Mouse (Mus musculus) kidney, postnatal 25 days (tissue): ENCODE data around the gene Pdzd2.
A peak's percentile ranks its signal among the peaks of the same experiment; 100 is the strongest.

Source experiments
- DNase-seq, 2 experiments: peaks; one replicate each; pipeline ENCODE4 v3.0.0; 2021; ENCODE audit warnings: mixed read lengths in 2 of 2

Pdzd2 gene

DNA sequence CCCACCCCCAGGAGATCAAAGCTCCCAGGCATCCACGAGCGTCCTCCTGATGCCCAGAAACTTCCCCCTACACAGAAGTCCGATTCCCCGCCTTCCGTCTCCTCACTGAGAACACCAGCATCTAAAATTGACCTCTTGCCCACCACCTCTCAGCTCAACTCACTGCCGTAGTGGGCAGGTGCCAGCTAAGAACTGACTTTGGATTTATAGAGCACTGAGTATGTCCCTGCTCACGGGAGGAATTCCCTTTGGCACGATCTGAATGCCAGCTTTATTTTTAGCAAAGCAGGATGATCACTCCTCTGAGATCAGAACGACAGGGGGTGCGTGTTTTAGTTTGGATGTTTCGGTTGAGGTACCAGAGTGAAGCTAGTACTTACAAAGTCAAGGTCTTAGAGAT is 7.1 kb downstream of the Pdzd2 start:
- DNase-seq: no peak

DNA sequence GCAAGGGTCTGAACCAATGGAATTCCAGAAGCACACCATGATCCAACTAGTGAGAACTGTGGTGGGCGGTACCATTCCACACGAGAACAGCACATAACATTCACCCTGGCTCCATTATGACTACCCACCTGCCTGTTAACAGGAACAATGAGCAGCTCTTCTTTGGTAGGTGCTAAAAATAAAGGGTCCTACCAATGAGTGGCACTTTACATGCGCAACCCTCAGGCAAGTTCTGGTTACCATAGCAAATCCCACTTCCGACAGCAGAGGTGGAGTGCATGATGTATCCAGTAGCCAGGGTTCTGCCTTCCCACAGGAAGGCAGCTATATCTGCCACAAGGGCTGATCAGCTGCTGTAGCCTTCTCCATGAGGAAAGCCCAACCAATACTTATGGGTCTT is 11.3 kb downstream of the Pdzd2 start:
- no peak for DNase-seq

DNA sequence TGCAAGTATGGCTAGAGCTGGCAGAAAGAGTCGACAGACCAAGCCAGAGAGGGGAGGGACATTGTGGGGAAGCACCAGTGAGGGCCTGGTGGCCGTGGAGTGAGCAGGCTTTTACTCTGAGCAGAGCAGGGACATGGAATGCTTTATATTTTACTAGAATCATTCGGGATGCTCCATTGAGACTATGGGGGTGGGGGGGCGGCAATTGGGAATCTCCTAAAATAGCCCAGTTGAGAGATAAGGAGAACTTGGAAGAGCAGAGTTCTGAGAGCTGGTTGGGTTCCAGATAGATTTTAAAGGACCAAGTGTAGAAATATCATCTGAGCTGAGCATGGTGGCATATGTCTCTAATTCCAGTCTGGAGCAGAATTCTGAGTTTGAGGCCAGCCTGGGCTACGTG is 14.5 kb downstream of the Pdzd2 start:
- DNase-seq: no peak

DNA sequence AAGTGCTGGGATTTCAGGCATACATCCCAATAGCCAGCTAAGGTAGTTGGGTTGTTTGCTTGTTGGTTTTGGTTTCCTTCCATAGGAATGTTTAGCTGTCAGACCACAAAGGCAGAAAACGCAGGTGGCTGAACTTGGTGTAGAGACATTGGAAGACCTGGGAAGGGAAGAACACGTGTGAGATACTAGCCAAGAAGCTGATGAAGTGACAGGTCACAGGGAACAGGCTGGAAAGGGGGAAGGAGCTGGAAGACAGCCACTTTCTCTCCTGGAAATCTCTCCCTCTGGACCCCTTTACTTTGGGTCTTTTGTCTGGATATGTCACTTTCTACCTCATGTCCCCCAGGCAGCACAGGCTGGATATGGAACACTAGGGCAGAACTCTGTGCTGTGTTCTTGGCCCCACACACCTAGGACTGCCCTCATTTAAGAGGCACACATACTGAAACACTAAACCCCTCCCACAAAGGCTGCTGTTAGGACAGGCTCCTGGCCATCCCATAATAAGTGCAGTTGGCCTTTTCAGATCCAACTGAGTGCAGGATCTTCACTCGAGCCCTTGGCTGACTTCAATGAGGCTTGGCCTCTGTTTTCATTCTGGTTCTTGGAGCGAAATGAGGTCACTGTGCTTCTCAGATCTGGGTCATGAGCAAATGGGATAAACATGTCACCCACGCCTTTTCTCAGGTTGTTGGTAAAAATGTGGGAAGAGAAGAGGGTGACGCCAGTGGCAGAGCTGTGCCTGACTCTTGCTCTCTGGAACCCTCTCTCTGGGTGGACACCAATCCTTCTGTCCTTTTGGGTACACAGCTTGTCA is 17.8 kb downstream of the Pdzd2 start:
- no peak for DNase-seq

DNA sequence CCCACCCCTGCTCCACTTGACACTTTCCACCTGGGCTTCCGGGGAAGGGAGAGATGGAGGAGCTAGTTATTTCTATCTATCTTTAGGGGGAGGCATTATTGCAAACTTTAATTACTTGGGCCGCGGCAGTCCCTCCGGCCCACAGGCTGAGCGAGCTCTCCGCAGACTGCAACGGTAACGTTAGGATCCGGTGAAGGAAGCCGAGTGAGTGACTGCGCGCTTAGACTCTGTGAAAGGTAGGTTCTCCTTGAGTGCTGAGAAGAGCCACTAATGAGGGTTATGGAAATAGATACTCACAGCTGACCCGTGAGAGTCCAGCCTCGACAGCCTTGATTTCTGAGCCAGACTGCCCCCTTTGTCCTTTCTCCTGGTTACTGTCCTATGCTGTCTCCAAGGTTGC is 20.9 kb downstream of the Pdzd2 start:
- DNase-seq: no peak

DNA sequence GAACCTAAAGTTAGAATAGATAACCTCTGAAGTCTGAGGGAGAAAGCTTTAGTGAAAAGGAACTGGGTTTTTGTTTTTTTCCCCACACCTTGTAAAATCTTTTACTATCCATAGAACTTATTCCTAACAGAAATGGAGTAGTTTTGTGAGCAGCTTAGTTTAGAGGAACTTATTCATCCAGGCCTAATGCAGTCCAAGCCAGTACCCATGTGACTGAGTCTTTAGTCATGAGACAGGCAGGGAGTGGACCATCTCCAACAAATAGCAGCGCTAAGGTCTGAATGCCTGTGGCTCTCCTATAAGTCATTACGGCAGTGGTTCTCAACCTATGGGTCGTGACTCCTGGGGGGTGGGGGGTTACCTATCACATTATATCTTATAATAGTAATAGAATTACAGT is 22.3 kb downstream of the Pdzd2 start:
- no peak for DNase-seq

DNA sequence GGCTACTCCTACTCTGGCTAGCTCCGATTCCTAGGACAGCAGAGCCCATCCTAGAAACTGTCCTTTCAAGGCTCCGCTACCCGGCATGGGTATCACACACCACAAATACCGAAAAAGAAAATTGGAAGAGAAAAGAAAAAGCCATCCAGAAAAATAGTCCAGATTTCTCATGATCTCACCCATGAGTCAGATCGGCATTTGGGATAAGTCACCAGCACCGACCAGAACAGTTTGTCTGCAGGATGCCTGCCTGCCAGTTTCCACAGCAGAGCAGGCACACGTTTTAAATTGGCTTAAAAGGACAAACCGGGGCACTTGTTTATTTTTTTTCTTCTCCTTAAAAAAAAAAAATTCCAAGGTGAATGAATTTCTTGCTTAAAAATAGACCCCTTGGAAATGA is 22.8 kb downstream of the Pdzd2 start:
- DNase-seq: no peak

DNA sequence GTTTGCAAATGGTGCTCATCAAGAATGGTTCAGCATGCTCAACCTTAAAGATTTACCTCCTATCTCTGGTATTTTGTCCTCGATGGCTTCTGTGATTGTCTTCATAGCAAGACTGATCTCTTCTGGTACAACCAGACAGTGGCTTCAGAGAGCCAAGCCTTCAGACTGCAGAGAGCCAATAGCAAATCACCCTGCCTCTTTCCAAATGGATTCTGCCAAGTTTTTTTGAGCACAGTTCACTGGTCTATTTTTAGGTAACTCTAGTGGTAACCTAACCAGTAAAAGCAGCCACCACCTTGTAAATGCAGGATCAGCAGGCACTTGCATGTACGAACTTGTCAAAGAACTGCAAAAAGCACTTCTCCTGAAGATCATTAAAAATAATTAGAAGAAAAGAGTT is 25.4 kb downstream of the Pdzd2 start:
- no peak for DNase-seq

DNA sequence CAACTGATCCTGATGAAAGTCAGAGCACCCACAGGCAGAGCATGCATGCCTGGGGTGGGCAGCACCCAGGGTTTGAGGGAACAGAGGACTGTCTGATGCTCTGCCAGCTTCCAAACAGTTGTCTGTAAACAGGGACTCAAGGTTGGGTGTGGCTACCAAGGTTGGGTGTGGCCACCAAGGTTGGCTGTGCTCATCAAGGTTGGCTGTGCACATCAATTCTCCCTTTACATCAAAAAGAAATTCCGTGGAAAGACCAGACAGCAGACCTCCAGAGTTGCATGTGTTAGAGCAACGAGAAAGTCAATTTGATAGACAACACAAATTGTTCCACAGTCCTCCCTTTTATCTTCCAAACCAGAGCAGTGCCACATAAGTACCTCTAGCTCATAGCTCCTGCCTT is 26.5 kb downstream of the Pdzd2 start:
- no peak for DNase-seq

DNA sequence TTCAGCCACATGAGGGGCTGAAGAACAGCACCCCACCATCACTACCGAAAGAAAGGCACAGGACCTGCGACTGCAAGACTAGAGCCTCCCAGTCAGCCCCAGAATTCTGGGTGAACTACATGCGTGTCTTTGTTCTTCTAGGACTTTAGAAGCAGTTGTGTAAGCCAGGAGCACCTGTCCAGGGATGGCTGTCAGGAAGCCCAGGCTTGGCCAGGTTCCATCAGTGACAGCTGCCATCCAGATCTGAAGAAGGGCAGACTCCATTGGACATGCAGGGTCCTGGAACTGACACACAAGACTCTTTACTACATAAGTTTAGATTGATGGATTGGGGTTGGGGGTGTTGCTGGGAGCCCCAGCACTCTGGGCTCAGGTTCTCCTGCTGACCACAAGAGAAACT is 29.7 kb downstream of the Pdzd2 start:
- DNase-seq: no peak

DNA sequence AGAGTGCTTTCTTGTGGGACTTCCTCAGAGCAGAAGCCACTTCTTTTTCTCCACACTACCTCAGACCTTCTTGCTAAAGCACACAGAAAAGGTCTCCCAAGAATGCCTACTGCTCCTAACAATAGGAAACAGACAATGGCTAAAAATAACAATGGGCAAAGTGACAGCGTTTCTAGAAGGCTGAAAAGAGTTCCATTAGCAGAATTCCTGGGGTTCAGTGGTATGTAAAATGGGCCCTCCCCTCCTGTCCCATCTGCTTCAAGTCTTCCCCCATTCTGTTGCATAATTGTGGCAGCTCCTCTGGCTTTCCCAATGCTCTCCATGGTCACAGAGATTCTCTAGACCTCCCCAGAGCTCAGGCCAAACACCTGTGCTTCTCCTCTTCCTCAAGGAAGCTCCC is 31.4 kb downstream of the Pdzd2 start:
- no peak for DNase-seq

DNA sequence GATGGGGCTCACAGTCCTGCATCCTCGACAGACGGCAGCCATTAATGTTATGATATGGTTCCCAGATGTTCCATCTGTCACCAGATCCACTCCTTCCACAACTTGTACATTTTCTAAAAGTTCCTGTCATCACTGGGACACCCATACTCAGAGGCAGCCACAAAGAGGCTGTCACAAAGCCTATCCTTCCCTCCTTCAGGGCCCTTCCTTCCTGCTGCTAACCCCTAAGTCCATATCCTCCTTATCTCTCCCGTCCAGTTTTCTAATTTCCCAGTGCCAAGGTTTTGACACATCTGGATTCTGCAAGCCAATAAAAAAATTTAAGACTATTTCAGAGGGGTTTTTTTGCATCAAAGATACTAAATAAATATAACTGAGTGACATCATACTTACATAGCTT is 32.8 kb downstream of the Pdzd2 start:
- no peak for DNase-seq

DNA sequence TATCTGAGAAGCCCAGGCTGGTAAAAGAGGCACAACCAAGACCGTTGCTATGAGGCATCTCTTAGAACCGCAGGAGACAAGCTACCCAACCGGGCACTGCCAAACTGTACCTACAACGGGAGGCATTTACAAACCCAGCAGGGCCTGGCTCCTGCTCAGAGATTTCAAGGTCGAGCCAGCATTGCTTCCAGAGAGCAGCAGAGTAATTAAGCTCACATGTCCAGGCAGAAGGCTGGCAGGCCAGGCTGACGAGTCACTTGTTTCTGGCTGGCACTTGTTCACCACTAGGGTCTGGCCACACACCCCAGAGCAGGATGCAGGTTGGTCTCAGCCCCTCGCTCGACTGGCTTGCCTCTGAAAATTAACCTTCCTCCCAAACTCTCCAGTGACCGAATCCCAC is 39.4 kb downstream of the Pdzd2 start:
- peak in 1 of 2 experiments; percentile 43 for DNase-seq

DNA sequence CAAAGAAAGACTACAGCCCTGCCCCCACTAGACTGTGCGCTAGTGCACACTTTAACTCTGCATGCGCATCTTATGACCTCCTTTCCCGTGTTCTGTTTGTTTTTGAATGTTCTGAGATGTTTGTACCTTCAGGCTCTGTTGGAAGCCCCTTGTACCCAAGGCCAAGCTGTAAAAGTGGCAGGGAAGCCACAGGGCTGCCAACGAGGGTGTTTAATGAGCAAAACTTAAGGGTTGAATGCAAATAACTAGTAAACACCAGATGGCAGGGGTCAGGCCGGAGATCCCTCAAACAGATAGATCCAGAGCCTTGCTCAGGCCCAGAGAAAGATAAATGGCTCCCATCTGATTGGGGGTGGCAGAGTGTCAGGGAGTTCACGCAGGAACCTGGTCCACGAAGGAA is 42.0 kb downstream of the Pdzd2 start:
- no peak for DNase-seq

DNA sequence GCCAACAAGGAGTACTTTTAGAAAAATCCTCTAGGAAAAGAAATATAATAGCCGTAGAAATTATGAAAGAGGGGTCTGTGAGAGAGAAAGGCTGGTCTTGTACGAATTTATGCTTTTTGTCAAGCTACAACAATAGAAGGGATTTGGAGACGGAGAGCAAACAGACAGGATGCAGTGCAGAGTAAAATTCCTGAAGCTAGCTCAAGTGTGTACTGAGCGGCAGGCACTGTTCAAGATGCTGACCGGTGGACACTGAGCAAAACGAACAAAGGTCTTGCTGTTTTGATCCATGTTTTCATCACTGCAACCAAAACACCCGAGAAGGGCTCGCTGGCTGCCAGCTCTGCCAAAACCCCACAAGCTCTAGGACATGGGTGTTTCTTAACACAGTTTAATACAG is 42.8 kb downstream of the Pdzd2 start:
- DNase-seq: peak in 1 of 2 experiments; percentile 8

DNA sequence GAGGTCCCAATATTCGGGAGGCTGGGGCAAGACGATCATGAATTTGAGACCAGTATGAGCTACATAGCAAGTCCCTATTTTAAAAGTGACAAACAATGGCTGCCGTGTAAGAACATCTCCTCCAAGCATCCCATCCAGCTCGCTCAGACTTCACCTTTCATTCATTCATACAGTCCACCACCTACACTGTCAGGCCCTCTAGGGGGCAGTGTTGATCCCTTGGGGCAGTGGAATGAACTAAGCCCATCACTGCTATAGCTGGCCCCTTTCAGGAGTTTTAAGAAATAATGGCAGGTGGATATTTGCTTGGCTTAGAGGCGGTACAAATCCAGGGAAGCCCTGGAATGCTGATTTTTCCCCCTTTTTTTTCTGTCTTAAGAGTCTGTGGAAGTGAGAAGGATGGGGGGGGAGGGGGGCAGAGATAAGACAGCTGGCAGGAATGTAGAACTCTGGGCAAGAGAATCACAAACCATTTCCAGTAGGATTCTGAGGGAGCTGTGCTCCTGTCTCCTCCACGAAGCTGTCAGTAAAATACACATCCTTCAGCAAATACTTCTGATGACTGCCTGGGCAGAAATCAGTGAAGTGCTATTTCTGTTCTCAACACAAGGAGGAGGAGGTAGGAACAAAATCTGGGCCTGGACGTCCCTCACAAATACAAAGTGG is 49.9 kb downstream of the Pdzd2 start:
- DNase-seq: no peak

DNA sequence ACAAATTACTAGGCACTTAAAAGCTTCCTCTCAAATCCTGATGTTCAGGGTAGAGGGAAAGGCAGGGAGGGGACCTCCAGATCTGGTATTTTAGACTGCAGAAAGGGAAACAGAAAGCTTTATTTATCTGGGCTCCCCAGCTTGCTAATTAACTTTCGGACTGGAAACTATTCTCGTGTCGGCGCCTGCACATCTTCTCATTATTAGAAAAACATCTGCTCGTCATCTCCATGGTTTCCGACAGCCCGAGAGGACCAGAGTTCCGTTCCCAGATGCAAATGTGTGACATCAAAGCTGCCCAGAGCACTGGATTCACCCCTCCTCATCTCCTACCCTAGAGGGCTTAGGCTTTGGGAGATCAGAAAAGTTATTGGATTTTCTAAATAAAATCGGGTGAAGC is 57.2 kb downstream of the Pdzd2 start:
- no peak for DNase-seq

DNA sequence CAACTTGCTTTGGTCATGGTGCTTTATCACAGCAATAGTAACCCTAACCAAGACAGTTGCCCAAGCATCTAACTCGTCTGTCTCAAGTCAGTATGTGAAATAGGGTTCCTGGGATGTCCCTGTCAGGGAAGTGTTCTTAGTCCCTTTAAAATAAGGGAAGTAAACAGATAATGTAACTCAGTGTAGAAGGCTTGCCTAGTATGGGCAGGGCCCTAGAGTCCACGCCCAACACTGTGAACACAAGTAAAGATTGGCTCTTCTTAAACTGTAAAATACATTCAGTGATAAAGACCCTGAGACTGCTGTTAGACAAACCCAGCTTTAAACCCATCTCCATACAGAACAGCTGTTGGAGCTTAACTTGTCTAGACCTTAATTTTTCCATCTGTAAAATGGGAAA is 57.8 kb downstream of the Pdzd2 start:
- no peak for DNase-seq

DNA sequence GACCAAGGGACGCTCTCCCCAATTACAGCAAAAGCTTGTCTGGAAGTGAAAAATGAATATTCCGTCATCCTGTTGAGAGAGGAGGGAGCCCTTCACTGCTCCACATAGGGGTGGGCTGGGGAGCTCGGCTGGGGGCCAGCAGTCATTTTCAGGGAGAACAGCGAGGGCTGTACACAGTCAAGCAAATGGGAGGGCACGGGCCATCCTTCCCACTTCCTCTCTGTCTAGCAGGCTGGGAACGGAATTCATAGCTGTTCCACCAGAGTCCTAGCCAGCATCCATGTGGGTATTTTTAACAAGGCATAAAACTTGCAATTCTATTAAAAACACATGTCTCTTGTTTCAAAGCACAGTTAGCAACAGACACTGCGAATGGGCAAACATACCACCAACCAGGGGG is 59.0 kb downstream of the Pdzd2 start:
- peak; percentile 40 to 67 for DNase-seq

DNA sequence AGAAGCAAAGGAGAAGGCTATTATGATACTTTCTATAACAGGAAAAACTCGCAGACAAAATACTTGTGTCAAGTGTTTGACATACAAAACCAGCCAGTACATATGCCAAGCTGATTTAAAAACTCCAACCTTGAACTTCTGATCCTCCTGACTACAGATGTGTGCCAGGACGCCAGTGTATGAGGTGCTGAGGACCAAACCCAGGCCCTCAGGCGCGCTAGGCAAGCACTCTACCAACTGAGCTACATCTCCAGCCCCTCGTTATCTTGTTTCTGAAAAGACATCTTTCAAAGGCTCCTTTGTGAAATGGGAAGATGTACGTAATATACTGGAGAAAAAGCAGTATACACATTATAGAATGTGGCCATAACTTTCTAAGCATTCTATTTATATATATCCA is 59.7 kb downstream of the Pdzd2 start:
- DNase-seq: no peak

DNA sequence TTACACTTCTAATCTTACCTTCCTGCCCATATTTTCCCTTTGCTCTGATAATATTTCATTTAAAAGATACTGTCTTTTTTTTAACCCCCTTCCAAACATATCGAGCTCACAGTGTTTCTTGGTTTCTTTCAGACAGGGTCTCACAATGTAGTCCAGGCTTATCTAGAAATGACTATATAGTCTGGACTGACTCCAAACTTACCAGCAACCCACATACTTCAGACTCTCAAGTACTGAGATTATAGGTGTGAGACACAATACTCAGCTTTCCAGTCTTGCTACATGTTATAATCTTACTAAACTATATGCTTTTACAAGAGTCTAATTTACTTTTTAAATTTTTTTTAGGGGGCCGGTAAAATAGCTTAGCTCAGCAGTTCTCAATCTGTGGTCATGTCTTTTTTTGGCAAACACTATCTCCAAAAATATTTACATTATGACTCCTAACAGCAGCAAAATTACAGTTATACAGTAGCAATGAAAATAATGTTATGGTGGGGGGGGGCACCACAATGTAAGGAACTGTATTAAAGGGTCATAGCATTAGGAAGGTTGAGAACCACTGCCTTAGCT is 61.1 kb downstream of the Pdzd2 start:
- DNase-seq: no peak

DNA sequence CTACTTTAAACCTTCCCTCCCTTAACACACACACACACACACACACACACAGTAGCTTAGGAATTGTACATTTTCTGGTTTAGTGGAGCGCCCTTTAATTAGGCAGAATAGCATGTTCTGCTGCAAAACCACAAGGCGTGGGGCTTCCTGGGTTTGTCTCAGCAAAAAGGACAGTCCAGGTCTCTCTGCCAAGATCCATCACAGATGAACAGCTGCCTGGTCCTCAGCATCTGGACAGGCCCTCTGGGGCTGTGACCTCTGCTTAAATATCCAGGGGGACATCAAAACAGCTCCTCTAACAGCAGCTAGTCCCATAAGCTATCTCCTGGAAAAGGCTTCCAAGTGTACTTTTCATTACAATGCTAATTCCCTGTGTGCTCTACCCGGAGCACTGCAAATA is 64.4 kb downstream of the Pdzd2 start:
- DNase-seq: no peak

DNA sequence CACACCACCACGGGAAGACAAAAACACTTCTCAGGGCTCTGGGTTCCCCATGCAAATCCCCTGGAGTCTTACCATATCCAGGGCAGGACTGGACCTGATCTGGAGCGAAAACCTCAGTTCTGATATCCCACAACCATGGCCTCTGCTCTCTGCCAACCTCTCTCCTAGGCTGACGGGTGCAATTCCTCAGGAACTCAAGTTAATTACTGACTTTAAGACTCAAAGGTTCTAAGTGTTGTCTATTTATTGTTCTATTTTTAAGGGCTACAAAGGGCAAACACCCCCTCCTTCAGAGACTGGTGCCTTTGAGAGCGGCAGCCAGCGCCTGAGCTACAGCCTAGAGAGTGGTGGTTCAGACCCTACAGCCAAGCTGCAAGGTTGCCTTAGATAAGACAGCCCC is 65.7 kb downstream of the Pdzd2 start:
- DNase-seq: peak; percentile 46 to 68

DNA sequence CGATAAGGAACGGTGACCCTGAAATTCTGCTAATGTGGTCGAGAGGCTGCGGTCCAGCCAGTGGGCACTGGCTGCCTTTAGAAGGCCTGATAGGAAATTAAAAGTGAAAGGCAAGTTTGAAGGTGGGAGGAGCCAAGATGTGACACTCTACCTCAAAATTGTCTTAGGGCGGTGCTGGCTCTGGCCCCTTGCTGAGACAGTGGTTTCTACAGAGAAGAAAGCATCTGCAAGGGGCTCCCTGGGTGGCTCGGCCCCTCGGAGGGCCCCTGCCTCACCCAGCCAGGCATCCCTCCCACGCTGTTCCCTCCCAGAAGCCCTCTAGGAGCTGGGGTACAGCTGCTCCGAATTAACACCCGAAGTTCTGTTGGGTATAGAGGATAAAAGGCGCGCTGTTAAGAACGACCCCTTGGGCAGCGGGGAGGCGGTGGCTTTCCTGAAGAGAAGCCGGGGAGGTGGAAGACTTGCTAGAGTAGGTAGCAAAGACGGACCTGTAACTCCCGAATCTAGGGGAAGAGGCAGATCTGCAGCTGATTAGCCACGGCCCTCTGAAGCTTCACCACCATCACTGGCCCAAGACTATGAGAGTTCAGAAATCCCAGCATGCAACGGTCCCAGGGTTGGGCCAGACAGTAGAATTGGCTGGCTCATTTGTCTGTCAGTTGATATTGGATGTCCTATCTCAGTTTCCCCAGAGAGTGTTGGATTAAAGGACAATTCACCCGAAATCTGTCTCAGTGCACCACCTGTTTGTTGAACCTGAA is 71.8 kb downstream of the Pdzd2 start:
- DNase-seq: no peak
